Mouse (Mus musculus): ENCODE measurements around the gene Tppp. TPM values are rescaled to one million over a fixed set of nuclear protein-coding genes. Genes with fewer than 3 reads are reported as not detected.

Tppp gene
- polyA plus RNA-seq (2015; fragmentation: Nextera tagmentation; extraction: Ambion mirVana): 0.20 and 0.30 TPM in 2 replicates

DNA sequence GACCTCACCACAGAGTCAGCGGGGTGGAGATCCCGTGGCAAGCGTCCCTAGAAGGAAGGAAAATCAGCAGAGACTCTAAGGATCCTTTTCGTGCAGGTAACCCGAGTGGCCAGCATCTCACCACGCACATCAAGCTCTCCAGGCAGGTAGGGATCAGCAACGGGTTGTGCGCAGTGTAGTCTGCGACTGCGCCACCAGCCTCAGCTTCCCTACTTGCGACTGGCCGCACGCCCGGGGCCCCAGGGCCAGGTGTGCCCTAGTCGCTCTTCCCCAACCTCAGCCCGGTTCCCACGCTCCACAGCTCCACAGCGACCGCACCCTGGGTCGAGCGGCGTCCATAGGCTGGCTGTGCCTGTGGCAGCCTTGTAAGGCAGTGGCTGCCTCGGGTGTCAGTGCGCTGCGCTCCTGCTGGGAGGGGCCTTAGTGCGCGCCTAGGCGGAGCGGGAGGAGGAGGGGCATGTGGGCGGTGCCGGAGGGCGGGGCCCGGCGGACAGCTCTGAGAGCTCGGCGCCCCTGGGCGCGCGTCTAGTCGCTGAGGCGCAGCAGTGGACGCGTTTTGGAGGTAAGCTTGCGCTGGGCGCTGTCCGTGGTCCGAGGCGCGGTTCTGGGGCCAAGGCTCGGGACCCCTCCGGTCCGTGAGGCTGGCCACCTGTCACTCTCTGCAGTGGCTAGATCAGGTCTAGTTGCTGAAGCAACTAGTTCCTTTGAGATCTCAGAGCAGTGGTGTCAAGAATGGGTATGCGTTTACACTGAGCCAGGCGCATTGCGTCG lies at the start of gene Tppp:
Gene Tppp (plus strand): TSS at position 460 of the 771 bp plus-strand sequence.
- peak; percentile 90 for DNase-seq
- Histone ChIP-seq H3K9me3 (replicated peaks) (no peaks in the 10 kb centered on the region), H3K9ac (peak within 1 kb of the TSS; percentile 66), H3K36me3 (no peaks in the 10 kb centered on the region), H3K27ac (no peak within 1 kb of the TSS), H3K4me1 (replicated peaks) (peaks cover 26% of the 10 kb centered on the region), H3K4me2 (peak within 1 kb of the TSS; percentile 88), H3K27me3 (peaks cover 84% of the 10 kb centered on the region), H3K4me3 (replicated peaks) (peak within 1 kb of the TSS; percentile 61)
- ATAC-seq (ENCODE audit: low read depth): peak; percentile 98
- under 1% methylated on average over 56 of the region's 56 CpGs for whole genome bisulfite sequencing (ENCODE audit: insufficient replicate concordance)

GRCm38 (mm10) chr13:73960117-73960652 lies 49.0 kb upstream of the Tppp start:
- H3K36me3 ChIP-seq: peaks cover 54% of the 10 kb centered on the region
- no peaks in the 10 kb centered on the region for H3K9me3 ChIP-seq (replicated peaks)
- DNase-seq: no peak
- no peak overlapping the region for H3K4me2 ChIP-seq
- 81% methylated on average over 10 of the region's 10 CpGs for WGBS (ENCODE audit: insufficient replicate concordance)
- no peak overlapping the region for H3K4me3 ChIP-seq (replicated peaks)
- no peaks in the 10 kb centered on the region for H3K4me1 ChIP-seq (replicated peaks)
- no peak overlapping the region for H3K9ac ChIP-seq
- H3K27me3 ChIP-seq: no peaks in the 10 kb centered on the region
- ATAC-seq (ENCODE audit: low read depth): no peak
- no peak overlapping the region for H3K27ac ChIP-seq

DNA sequence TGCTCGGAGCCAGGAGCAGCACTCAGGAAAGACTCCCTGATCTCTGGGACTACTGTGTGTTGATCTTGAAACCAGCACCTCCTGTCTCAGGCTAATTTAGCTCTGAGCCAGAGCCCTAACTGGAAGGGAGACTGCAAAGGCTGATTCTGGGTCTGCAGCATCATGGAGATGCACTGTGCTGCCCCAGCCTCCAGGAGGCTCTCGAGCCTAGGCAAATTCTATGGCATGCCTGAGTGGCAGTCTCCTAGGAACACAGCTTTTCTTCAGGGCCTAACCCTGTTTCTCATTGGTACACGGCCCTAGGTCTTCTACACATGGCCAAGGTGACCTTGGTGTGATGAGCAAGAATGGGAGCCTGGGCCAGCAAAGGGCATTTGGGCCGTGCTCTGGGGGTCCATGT lies 48.0 kb upstream of the Tppp start:
- DNase-seq (no peak), ATAC-seq (ENCODE audit: low read depth) (no peak)
- Histone ChIP-seq H3K27me3 (no peaks in the 10 kb centered on the region), H3K9ac (no peak overlapping the region), H3K9me3 (replicated peaks) (no peaks in the 10 kb centered on the region), H3K27ac (no peak overlapping the region), H3K4me2 (no peak overlapping the region), H3K36me3 (peaks cover 45% of the 10 kb centered on the region), H3K4me3 (replicated peaks) (no peak overlapping the region), H3K4me1 (replicated peaks) (no peaks in the 10 kb centered on the region)
- 64% methylated on average over 4 of the region's 4 CpGs for WGBS (ENCODE audit: insufficient replicate concordance)

DNA sequence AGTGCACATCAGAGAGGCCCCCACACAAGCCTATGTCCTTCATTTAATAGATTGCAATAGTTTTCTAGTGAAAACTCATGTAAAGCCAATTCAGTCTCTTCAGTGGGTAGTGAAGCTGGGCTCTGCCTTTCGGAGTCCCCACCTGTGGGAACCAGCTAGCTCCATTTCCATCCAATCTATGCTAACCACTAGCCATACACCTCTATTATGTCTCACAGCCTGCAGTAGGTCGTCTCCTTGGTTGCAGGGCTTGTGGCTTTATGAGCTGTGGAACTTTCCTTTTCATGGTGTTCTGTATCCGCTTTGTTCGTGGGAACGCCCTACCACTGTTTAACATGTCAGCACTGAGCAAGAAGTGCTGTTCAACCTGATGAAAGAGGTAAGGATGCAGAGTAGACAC lies 45.7 kb upstream of the Tppp start, which contains the start of gene Zdhhc11:
Gene Zdhhc11 (plus strand): TSS at position 301 of the 400 bp plus-strand sequence.
- no peaks in the 10 kb centered on the region for H3K9me3 ChIP-seq (replicated peaks)
- H3K27me3 ChIP-seq: no peaks in the 10 kb centered on the region
- H3K9ac ChIP-seq: no peak within 1 kb of the TSS
- no peak for DNase-seq
- no peak within 1 kb of the TSS for H3K27ac ChIP-seq
- H3K36me3 ChIP-seq: peaks cover 25% of the 10 kb centered on the region
- 80% methylated on average over 5 of the region's 5 CpGs for WGBS (ENCODE audit: insufficient replicate concordance)
- no peak within 1 kb of the TSS for H3K4me2 ChIP-seq
- H3K4me1 ChIP-seq (replicated peaks): no peaks in the 10 kb centered on the region
- no peak within 1 kb of the TSS for H3K4me3 ChIP-seq (replicated peaks)
- ATAC-seq (ENCODE audit: low read depth): no peak

DNA sequence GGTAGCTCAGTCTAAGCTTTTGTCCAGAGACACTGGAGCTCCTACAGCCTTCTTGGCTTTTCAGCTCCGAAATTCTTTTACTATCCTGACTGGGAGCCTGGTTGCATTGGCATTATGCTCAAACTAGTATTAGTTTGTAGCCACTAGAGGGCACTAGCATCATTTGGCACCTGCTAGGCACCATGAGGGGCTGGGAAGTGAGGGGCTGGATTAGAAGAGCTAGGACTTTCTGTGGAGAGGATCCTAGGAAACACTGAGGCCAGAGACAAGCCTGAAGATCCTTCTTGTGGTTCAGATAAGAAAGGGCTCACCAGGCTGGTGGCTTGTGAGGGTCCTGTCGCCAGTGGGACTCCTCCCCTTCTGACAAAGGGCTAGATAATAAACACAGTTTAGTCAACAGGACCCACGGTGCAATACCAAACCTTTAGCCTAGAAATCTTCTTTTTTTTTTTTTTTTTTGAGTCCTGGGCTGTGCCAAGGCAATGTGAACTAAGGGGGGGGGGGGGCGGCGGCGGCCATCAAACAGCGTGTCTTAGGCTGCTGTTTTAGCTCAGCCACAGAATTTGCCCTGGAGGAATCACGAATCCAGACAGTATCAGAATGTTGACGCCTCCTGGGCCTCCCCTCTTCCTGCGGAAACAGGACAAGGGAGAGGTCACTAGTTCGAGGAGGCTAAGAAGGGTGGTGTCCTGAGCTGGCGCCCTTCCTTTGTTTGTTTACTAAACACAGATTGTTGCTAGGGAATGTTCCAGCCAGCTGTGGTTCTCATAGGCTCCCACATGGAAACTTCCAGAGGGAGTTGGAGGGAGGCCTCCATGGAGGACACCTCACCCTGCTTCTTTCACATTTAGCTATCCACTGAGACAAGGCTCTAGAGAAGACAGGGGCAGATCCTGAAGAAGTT lies 38.4 kb upstream of the Tppp start:
- H3K36me3 ChIP-seq: no peaks in the 10 kb centered on the region
- no peak overlapping the region for H3K27ac ChIP-seq
- no peak overlapping the region for H3K9ac ChIP-seq
- peak overlapping the region; percentile 47 for H3K4me2 ChIP-seq
- DNase-seq (peak; percentile 32), ATAC-seq (ENCODE audit: low read depth) (peak; percentile 69)
- H3K4me3 ChIP-seq (replicated peaks): no peak overlapping the region
- peaks cover 12% of the 10 kb centered on the region for H3K4me1 ChIP-seq (replicated peaks)
- WGBS (ENCODE audit: insufficient replicate concordance): 15% methylated on average over 12 of the region's 12 CpGs
- H3K27me3 ChIP-seq: no peaks in the 10 kb centered on the region
- H3K9me3 ChIP-seq (replicated peaks): no peaks in the 10 kb centered on the region

DNA sequence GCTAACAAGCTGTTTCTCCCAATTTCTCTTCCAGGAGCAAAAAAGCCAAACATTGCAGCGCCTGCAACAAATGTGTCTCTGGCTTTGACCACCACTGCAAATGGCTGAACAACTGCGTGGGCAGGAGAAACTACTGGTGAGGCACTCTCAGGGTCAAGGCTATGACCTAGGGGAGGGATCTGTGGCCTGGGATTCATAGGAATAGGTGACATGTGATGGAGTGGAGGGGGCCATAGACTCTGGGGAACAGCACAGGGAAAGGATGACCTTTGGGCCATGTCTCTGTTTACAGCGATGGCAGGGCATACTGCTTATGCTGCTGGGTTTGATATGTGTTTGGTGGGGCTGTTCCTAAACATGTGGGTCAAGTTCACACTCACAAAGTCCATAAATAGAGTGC lies 34.7 kb upstream of the Tppp start:
- no peaks in the 10 kb centered on the region for H3K36me3 ChIP-seq
- no peaks in the 10 kb centered on the region for H3K9me3 ChIP-seq (replicated peaks)
- DNase-seq (no peak), ATAC-seq (ENCODE audit: low read depth) (no peak)
- no peak overlapping the region for H3K27ac ChIP-seq
- H3K4me2 ChIP-seq: no peak overlapping the region
- no peak overlapping the region for H3K9ac ChIP-seq
- WGBS (ENCODE audit: insufficient replicate concordance): 72% methylated on average over 3 of the region's 3 CpGs
- 0 out of 2 replicates have a peak, but pooled peaks cover 1% of the 10 kb centered on the region for H3K27me3 ChIP-seq
- no peak overlapping the region for H3K4me3 ChIP-seq (replicated peaks)
- H3K4me1 ChIP-seq (replicated peaks): peaks cover 20% of the 10 kb centered on the region

- ATAC-seq (ENCODE audit: low read depth) (peak; percentile 78), DNase-seq (no peak)
- H3K4me3 ChIP-seq (replicated peaks): no peak overlapping the region
- peaks cover 8% of the 10 kb centered on the region for H3K4me1 ChIP-seq (replicated peaks)
- no peaks in the 10 kb centered on the region for H3K36me3 ChIP-seq
- 55% methylated on average over 5 of the region's 5 CpGs for WGBS (ENCODE audit: insufficient replicate concordance)
- 0 out of 2 replicates have a peak, but pooled peaks cover 3% of the 10 kb centered on the region for H3K27me3 ChIP-seq
- no peaks in the 10 kb centered on the region for H3K9me3 ChIP-seq (replicated peaks)
- H3K27ac ChIP-seq: no peak overlapping the region
- H3K9ac ChIP-seq: no peak overlapping the region
- H3K4me2 ChIP-seq: no peak overlapping the region
Observed at GRCm38 (mm10) chr13:73976935-73977334, 32.3 kb upstream of the Tppp start.

DNA sequence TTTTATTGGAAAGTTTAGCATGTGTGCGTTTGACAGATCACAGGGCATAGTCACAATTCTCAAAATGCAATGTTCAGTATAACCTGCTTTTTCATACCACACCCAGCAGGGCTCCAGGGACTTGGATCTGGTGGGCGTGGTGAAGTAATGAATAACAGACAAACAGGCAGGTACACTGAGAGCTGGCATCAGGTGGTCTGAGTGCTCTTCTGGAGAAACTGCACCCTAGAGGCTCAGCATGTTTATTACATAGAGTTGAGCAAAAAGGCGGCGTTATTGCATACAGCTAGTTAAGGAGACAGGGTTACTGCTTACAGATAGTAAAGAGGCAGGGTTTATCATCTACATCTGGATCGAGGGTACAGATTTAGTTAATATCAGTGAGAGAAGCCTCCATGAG lies 18.9 kb upstream of the Tppp start:
- DNase-seq (no peak), ATAC-seq (ENCODE audit: low read depth) (peak; percentile 43)
- H3K9me3 ChIP-seq (replicated peaks): no peaks in the 10 kb centered on the region
- no peak overlapping the region for H3K4me3 ChIP-seq (replicated peaks)
- no peaks in the 10 kb centered on the region for H3K36me3 ChIP-seq
- WGBS (ENCODE audit: insufficient replicate concordance): 49% methylated on average over 5 of the region's 5 CpGs
- H3K27ac ChIP-seq: peak overlapping the region; percentile 31; the same call in 1 of the 2 replicates
- no peaks in the 10 kb centered on the region for H3K27me3 ChIP-seq
- no peak overlapping the region for H3K9ac ChIP-seq
- H3K4me2 ChIP-seq: peak overlapping the region; percentile 35
- H3K4me1 ChIP-seq (replicated peaks): peaks cover 19% of the 10 kb centered on the region

- H3K4me3 ChIP-seq (replicated peaks): no peak overlapping the region
- H3K9me3 ChIP-seq (replicated peaks): no peaks in the 10 kb centered on the region
- DNase-seq (peak; percentile 40), ATAC-seq (ENCODE audit: low read depth) (peak; percentile 96)
- H3K4me2 ChIP-seq: peak overlapping the region; percentile 35
- WGBS (ENCODE audit: insufficient replicate concordance): 18% methylated on average over 2 of the region's 2 CpGs
- peak overlapping the region; percentile 31; the same call in 1 of the 2 replicates for H3K27ac ChIP-seq
- H3K4me1 ChIP-seq (replicated peaks): peaks cover 19% of the 10 kb centered on the region
- H3K36me3 ChIP-seq: no peaks in the 10 kb centered on the region
- H3K27me3 ChIP-seq: no peaks in the 10 kb centered on the region
- no peak overlapping the region for H3K9ac ChIP-seq
Observed at GRCm38 (mm10) chr13:73990761-73991160, 18.4 kb upstream of the Tppp start.

DNA sequence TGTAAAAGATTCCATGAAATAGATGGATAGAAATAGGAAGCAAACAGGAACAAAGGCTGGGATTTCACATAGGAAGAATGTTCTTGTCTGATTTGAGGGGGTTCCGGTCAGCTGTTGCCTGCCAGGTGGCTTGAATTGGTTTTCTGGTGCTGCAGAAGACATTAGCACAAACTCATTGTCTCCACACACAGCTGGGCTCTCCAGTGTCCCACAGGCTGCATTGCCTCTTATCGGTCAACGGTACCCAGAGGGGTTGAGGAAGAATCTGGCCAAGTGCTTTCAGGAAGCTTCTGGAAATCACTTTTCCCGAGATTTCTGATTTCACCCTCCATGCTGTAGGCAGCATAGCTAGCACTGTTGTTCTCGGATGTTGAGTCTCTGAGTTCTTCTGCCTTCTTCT lies 17.9 kb upstream of the Tppp start:
- Histone ChIP-seq H3K4me2 (no peak overlapping the region), H3K9ac (no peak overlapping the region), H3K4me3 (replicated peaks) (no peak overlapping the region), H3K36me3 (no peaks in the 10 kb centered on the region), H3K27ac (no peak overlapping the region), H3K9me3 (replicated peaks) (no peaks in the 10 kb centered on the region), H3K27me3 (no peaks in the 10 kb centered on the region), H3K4me1 (replicated peaks) (peaks cover 19% of the 10 kb centered on the region)
- WGBS (ENCODE audit: insufficient replicate concordance): 56% methylated on average over 5 of the region's 5 CpGs
- no peak for ATAC-seq (ENCODE audit: low read depth)
- no peak for DNase-seq

- ATAC-seq (ENCODE audit: low read depth) (no peak), DNase-seq (no peak)
- H3K9ac ChIP-seq: no peak overlapping the region
- peaks cover 6% of the 10 kb centered on the region for H3K4me1 ChIP-seq (replicated peaks)
- H3K27ac ChIP-seq: no peak overlapping the region
- H3K4me2 ChIP-seq: no peak overlapping the region
- 57% methylated on average over 4 of the region's 4 CpGs for WGBS (ENCODE audit: insufficient replicate concordance)
- H3K27me3 ChIP-seq: 0 out of 2 replicates have a peak, but pooled peaks cover 8% of the 10 kb centered on the region
- H3K36me3 ChIP-seq: no peaks in the 10 kb centered on the region
- H3K9me3 ChIP-seq (replicated peaks): no peaks in the 10 kb centered on the region
- H3K4me3 ChIP-seq (replicated peaks): no peak overlapping the region
Observed at GRCm38 (mm10) chr13:73996456-73996855, 12.8 kb upstream of the Tppp start.

Data from liver, embryonic 13.5 days (tissue).